Mouse (Mus musculus) thymus, postnatal 10 days (tissue): ENCODE measurements at regions not wholly inside any gene's neighbourhood (a gene's known extent, or its start where the extent isn't known, plus 50 kb on each side); places are given as distances from the start of the nearest gene placed in this dataset.
A peak's percentile ranks its signal among the peaks of the same experiment; 100 is the strongest.

ENCODE experiments used
- DNase-seq, 2 experiments: peaks; one replicate each; pipeline ENCODE4 v3.0.0; 2021; ENCODE audit warnings: low spot score in 2 of 2

- DNase-seq = no peak
These were observed 119.4 kb upstream of the Irf2bp2 start for GRCm38 (mm10) chr8:126713181-126713580.

- no peak for DNase-seq
These were observed 119.0 kb upstream of the Irf2bp2 start for GRCm38 (mm10) chr8:126712749-126713148.

DNA sequence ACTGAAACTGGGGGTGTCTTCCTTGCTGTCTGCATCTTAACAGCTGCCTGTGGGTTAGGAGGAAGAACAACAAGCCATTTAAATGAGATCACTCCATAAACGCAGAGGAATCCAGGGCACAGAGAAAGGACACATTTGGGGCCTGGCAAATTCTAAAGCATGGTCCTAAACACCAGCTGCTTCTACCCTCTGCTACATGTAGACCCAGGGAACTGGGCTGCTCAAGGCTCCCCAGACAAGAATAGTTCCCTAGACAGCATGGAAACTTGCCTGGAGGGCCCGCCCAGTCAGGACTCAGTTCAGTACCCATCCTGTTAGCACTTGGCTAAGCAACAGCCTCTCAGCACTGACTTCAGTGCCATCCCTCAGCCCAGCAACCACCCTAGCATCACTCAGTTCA is 115.2 kb upstream of the Irf2bp2 start:
- DNase-seq = no peak

- no peak for DNase-seq
These were observed 113.6 kb upstream of the Irf2bp2 start for GRCm38 (mm10) chr8:126707300-126707902.

GRCm38 (mm10) chr8:126706247-126706646 is 112.5 kb upstream of the Irf2bp2 start:
- DNase-seq = no peak

GRCm38 (mm10) chr8:126705391-126705790 is 111.6 kb upstream of the Irf2bp2 start:
- no peak for DNase-seq

- DNase-seq = no peak
These were observed 110.9 kb upstream of the Irf2bp2 start for GRCm38 (mm10) chr8:126704706-126705105.

DNA sequence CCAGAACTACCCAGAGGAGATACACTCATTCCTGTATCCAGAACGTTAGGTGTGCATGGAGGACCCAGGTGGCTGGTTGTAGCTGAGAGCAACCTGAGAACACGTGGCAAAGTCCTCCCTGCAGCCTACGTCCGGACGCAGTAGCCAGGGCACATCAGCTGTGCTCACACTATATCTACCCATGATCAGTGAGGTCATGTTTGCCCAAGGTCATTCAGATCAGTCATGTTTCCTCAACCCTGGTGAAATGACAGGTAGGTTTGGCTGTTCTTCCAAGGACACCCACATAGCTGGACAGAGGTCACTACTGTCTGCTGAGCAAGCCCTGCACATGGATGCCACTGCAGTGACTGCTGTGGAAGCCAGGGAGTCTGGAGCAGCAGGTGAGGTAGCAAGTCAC is 109.8 kb upstream of the Irf2bp2 start:
- DNase-seq = no peak

DNA sequence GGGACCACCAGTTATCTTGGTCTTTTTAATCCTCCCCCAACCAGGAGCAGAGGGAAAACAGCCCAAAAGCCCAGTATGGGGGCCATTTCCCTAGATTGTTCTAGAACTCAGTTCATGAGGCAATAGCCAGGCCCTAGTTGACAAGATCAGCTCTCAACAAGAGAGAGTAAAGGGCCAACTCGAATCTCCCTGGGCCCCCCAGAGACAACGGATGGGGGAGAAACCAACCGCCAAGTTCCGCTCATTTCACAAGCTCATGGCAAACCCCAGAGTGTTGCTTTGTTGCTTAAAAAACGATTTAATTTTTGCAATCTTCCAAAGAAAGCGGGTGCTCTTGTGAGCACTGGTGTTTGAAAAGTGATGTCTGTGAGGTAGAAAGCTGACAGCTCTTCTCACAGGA is 108.5 kb upstream of the Irf2bp2 start:
- no peak for DNase-seq

DNA sequence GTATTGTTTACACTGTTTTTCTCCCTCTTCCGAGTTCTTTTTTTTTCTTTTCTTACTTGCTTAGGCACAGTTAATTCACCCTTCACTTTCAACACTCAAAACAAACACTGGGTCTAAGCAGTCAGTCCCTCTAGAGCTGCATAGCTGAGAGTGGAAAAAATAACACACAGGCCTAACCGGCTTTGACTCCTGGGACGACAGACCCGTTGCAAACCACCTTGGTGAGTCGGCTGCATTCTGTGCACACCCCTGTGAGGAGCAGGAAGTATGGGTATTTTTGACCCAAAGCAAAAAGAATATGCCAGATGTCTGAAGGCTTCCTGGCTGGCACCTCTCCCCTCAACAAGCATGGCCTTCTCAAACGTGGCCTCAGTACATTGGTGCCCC is 105.6 kb upstream of the Irf2bp2 start:
- peak; percentile 50 to 58 for DNase-seq

- DNase-seq = peak; percentile 36 to 48
These were observed 105.0 kb upstream of the Irf2bp2 start for GRCm38 (mm10) chr8:126698601-126699388.

- DNase-seq = peak in 1 of 2 experiments; percentile 23
These were observed 102.7 kb upstream of the Irf2bp2 start for GRCm38 (mm10) chr8:126696346-126697010.

GRCm38 (mm10) chr8:126694370-126694769 is 100.6 kb upstream of the Irf2bp2 start:
- no peak for DNase-seq

DNA sequence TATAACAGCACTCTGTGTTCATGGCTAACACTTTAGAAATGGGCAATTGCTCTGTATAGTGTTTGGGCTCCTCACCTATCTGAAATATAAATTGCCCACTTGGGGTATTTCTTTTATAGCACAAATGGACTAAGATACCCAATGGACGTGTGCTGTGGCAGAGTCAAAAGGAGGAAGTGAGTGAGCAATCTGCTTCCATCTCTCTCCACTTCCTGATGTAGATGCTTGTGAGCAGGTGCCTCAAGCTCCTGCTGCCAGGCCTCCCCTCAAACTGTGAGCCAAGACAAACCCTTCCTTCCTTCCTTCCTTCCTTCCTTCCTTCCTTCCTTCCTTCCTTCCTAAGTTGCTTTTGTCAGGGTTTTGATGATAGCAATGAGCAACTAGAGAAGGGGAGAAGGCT is 99.9 kb upstream of the Irf2bp2 start:
- DNase-seq = no peak

DNA sequence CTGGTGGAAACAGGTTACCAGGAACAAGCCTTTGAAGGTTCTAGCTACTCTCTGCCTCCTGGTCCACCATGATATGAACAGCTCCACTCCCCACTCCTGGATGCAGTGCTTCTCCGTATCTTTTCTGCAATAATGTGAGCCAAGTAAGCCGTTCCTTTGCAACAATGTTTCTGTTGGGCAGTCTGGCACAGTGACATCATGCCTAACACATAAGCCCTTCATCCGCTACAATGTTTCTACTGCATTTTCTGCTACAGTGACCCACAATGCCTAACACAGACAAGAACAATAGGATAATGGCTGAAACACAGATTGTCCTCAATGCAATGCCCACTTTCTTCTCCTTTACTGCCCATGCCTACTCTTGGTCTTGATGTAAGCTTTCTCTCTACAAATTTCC is 98.9 kb upstream of the Irf2bp2 start:
- no peak for DNase-seq

- no peak for DNase-seq
These were observed 98.5 kb upstream of the Irf2bp2 start for GRCm38 (mm10) chr8:126692263-126692662.

GRCm38 (mm10) chr8:126688450-126688849 is 94.7 kb upstream of the Irf2bp2 start:
- DNase-seq = no peak

DNA sequence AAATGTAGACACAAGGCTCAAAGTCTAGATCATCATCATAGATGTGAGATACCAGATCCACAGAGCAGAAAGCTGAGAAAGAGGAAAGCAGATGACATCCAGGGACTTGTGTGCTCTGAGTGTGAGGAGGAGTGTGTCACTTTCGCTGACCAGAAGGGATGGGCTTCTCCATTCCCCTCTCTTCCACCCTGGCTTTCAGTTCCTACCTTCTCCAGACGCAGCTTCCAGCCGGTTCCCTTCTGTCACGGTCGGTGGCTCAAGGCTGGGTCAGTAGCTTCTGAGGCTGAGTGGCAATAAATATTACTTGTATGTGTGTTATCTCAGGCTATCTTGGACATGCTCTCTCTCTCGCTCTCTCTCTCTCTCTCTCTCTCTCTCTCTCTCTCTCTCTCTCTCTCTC is 94.2 kb upstream of the Irf2bp2 start:
- no peak for DNase-seq

GRCm38 (mm10) chr8:126686827-126687226 is 93.0 kb upstream of the Irf2bp2 start:
- DNase-seq = peak; percentile 35 to 45

- no peak for DNase-seq
These were observed 91.6 kb upstream of the Irf2bp2 start for GRCm38 (mm10) chr8:126685365-126685764.

DNA sequence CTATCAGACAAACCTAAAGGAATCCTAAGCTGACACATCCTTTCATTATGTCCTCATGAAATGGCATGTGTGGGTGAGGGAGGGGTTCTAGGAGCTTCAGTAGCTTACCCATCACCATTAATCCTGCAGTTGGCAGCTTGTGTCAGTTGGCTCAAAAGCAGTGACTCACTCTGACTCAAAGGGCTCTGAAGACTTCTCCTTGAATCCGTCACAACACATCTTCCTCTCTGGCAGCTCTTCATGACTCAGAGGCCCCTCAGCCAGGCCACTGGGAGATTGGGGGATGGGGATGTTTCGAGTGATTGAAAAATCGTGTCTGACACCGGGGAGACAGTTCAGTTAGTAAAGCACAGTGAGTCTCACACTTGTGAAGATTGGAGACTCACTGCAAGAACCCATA is 90.2 kb upstream of the Irf2bp2 start:
- DNase-seq = no peak

DNA sequence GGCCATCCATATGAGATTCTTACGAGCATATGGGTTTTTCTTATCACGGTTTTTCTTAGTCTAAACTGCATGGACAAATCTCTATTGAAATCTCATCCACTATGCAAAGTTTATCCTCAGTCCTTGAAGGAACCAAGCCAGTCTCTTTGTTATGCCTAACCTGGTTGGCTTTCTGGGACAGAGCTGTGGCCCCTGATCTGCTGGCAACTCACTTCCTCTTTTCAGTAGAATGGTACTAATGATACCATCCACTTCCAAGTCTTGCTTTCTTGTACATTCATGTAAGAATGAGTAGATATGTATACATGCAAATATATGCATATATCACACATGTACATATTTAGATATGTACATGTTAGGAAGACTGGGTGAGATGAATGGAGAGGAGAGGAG is 89.8 kb upstream of the Irf2bp2 start:
- no peak for DNase-seq
